Mouse (Mus musculus): ENCODE measurements around the gene Ipo13. TPM values are rescaled to one million over a fixed set of nuclear protein-coding genes. Genes with fewer than 3 reads are reported as not detected.

Gene Ipo13
- total RNA-seq, 2 experiments from 2014 or later, result 115 to 121 TPM

DNA sequence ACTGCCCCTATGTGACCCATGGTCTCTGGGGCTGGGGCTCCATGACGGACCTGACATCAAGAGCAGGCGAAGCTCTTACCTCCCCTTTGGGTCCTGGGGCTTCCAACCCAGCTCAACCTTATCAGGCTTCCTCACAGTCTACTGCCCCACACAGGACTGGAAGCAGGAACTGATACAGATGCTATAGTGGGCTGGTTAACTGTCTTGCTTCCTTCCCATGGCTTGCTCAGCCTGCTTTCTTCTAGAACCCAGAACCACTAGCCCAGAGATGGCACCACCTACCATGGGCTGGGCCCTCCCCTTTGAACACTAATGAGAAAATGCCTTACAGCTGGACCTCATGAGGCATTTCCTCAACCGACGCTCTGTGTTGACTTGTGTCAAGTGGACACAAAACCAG, 2.6 kb upstream of the Ipo13 start:
- intact Hi-C loops (cut with DNase I), result no loop called here
- DNase-seq (ENCODE audit: extremely low spot score in 1 of 2, low spot score in 2 of 2), result no peak

DNA sequence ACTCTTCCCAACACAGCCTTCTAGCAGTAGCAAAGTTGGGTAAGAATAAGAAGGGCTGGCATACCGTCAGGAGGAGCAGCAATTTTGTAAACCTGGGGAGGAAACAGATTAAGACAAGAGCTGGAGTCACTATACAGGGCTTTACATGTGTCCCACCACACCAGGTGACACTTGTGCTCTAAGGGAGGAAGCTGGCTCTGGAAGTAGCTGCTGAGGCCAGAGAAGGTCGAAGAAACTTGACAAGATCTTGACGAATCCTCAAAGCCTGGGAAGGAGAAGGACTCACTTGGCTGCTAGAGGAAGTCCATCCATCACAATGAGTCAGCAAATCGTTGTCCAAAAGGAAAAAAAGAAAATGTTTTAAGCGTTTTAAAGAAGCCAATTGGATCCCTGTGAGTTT, 1.6 kb upstream of the Ipo13 start:
- intact Hi-C loops (cut with DNase I), result no loop called here
- no peak for DNase-seq (ENCODE audit: extremely low spot score in 1 of 2, low spot score in 2 of 2)

DNA sequence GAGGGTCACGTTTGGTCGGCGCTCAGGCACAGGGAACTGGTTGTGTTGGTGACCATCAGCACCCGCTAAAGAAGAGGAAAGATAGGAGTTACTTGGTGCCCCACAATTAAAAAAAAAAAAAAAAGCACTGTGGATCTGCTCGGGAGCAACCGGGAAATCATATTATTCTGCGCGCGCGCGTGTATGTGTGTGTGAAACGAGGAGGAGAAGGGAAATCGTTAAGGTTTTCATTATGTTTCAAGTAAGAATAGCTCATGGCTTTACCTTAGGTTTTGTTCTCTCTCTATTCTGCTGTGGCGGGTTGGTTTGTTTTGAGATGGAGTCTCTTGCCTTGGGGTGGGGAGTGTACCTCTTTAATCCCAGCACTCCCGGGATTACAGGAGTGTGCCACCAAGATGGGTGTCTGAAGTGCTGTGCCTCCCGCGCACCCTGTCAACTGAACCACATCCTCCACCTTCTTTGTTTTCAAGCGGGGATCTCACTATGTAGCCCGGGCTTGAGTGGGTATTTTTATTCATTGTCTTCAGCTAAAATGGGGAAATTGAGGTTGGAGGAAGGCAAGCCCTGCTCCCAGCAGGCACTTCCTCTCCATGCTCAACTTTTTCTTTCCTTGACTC, 798 bp upstream of the Ipo13 start:
- intact Hi-C loops (cut with DNase I), result no loop called here
- DNase-seq (ENCODE audit: extremely low spot score in 1 of 2, low spot score in 2 of 2), result no peak

DNA sequence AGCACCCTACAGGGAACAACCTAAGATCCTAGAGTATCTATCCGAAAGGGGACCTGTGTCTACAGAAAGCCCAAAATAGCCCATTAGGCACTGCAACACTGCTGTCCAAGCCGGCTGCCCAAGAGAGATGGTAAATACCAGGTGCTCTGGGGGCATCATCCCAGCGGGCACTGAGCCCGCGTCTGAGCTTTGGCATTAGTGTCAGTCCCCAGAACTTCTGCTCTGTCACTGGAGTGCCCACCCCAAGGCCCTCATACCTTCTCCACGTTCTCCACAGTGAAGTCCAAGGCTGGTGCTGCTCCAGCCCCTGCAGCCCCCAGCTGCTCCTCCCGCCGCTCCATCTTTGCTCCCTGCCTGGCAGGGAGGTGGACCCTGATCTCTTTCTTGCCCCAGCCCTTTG, 768 bp downstream of the Ipo13 start:
- intact Hi-C loops (cut with DNase I), result no loop called here

DNA sequence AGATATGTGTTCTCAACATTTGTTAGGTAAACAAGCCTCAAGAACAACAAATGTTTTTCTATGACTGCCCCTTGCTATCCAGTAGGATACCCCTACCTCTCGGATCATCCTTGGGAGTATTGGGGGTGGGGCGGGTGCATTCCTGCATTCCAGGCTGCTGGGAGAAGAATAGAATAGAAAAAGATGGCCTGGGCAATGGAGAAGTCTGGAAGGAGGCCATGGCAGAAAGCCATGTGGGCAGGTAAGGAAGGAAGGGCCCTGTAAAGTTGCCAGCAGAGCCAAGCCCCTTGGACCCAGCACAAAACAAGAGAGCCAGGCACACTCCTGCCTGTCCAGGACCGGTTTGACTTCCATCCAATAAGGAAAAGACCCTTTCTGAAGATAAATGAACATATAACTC, 1.4 kb downstream of the Ipo13 start:
- peak in 1 of 2 experiments; percentile 67 for DNase-seq (ENCODE audit: extremely low spot score in 1 of 2, low spot score in 2 of 2)
- intact Hi-C loops (cut with DNase I), result no loop called here

More for the DNA sequence above, 768 bp downstream of the Ipo13 start:
- DNase-seq (ENCODE audit: extremely low spot score in 1 of 2, low spot score in 2 of 2), result no peak

DNA sequence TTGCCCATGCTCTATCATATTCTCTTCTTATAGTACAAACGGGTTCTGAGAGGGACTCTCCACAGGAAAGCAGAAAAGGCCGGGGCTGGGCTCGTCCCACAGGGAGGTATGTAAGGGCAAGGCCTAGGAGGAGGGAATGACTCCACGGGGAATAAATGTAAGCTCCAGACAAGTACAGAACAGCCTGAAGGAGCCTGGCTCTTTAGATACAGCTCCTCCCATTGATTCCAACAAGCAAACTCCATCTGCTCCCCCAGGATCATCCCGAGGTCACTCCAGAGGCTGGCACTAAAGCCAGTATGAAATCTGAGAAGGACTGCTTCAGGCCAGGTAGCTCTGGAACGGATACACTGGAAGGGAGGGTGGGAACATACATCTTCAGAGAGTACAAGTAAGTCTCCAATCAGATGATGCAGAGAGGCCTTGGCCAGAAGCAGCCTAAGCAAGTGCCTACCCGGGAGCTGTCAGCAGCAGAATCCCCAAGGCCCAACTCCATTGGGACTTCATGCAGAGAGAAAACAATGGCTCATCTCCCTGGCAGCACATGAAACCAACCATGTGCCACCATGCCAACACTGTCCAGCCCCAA, 2.0 kb downstream of the Ipo13 start:
- intact Hi-C loops (cut with DNase I), result no loop called here
- no peak for DNase-seq (ENCODE audit: extremely low spot score in 1 of 2, low spot score in 2 of 2)

DNA sequence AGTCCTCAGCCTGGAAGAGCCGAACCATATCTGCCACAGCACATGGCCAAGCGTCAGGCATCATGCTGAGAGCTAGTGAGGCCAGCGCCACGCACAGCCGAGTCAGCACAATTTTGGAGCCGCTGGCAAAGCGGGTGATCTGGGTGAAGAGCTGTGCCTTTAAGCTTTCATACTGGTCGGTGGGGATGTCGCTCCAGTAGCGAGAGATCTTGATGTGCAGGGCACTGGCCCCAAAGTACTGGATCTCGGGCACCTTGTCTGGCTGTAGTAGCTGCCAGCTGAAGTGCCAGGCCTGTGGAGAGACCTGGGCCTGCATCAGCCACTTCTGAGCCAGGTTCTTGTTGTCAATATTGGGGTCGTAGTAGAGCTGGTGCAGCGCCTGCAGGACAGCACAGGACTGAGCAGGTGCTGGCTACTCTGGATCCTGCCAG, 2.7 kb downstream of the Ipo13 start:
- intact Hi-C loops (cut with DNase I), result no loop called here
- no peak for DNase-seq (ENCODE audit: extremely low spot score in 1 of 2, low spot score in 2 of 2)

DNA sequence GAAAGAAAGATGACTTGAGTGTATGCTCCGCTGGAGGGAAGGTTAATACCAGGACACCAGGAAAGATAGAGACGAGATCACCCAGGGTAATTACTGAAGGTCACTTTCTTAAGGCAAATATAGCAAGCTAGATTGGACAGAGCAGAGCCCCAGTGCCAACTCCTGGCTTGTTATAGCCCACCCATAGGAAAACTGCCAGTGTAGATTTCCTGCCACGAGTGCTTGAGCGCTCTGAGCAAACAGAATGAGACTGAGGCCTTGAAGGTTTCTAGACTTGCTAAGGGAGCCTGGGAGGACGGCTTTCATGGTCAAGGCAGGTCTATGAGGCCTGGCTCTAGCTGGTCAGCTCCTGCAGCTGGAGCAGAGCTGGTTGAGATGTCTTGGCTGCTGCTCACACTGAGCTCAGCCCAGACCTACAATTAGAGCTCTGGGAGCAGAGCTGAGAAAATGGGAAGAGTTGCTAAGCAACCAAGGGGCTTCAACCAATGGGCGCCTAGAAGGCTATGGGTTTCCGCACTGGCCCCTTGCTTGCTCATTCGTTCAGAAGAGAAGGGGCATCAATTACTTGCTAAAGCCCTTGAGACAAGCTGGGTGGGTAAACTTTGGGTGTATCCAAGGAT, 5.9 kb downstream of the Ipo13 start:
- intact Hi-C loops (cut with DNase I), result no loop called here
- peak in 1 of 2 experiments; percentile 65 for DNase-seq (ENCODE audit: extremely low spot score in 1 of 2, low spot score in 2 of 2)

DNA sequence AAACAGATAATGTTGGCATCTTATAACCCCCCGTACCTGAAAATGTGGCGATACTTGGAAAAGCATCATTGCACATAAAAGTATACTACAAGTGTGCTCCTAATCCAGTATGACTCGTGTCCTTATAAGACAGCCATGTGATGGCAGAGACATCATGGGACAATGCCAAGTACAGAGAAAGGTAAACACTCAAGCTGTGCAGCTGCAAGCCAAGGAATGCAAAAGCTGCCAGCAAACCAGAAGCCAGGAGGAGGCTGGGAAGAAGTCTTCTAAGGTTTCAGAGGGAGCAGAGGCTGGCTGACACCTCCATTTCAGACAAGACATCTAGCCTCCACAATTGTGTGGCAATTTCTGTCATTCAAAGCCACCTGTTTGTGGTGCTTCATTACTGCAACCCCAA, 8.6 kb downstream of the Ipo13 start:
- intact Hi-C loops (cut with DNase I), result no loop called here
- no peak for DNase-seq (ENCODE audit: extremely low spot score in 1 of 2, low spot score in 2 of 2)

DNA sequence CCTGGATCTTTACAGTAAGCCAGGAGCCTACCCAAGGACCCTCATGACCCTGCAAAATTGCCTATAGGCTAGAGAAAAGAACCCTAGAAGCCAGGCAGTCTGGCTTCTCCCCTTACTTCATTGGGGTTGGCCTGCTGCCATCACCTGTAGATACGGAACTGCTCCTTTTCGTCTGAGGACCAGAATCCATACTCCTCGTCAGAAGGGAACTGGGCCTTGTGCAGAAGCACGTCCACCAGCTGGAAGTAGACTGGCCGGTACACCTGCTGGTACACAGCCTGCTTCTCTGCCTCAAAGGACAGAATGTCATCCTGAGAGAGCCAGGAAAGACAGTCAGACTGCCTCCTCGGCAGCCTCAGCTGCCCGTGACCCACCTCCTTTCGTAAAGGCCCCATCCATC, 10.0 kb downstream of the Ipo13 start:
- intact Hi-C loops (cut with DNase I), result no loop called here
- DNase-seq (ENCODE audit: extremely low spot score in 1 of 2, low spot score in 2 of 2), result no peak

DNA sequence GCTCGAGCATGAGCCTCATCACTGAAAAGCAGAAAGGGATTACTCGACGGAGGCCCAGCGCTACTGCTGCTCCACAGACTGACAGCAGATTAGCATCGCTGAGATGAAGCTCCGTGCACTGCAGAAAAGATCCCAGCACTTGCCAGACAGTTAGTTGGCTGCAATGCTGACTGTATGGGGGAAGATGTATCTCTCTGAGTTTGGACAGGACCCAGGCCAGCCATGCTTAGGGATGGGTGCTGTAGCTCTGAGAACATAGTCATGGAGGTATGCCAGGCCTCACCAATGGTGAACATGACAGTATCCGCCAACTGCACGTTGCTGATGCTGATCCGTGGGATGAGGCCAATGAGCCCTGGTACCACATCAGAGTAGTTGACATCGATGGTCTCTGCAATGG, 10.7 kb downstream of the Ipo13 start:
- DNase-seq (ENCODE audit: extremely low spot score in 1 of 2, low spot score in 2 of 2), result no peak
- intact Hi-C loops (cut with DNase I), result no loop called here

DNA sequence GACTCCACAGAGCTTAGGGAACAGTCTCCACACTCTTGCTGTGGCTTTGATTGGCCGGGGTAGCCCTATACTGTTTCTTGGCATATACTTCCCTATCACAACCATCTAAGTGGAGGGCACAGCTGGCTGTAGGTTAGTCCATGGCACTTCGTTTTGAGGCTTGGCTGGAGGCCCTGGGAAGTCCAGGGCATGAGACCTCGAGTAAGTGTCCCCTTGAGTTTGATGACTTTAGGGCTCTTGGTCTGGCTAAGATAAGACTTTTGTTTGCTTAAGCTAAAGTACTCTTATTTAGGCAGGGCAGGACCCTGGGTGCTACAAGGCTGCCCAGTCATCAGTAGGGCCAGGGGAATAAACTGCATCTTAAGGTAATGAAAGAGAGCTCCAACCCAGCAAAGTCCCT, 16.7 kb downstream of the Ipo13 start:
- intact Hi-C loops (cut with DNase I), result no loop called here
- DNase-seq (ENCODE audit: extremely low spot score in 1 of 2, low spot score in 2 of 2), result no peak

DNA sequence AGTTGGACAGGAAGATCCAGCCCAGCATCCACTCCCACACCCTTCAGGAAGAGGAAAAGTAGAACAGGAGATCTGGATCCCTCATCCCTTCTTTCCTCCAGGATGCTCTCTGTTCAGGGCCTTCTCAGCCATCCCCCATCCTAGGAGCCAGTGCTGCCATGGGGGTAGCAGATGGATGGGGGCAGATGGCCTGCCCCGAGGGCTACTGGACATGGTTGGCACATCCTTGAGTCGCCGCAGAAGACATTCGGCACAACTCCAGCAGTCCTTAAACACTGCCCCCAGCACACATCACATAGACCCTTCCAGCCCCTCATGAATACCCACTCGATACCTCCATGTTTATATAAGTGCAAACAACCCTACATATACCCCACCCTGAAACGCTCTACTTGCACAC, 18.8 kb downstream of the Ipo13 start:
- no peak for DNase-seq (ENCODE audit: extremely low spot score in 1 of 2, low spot score in 2 of 2)
- intact Hi-C loops (cut with DNase I), result no loop called here

DNA sequence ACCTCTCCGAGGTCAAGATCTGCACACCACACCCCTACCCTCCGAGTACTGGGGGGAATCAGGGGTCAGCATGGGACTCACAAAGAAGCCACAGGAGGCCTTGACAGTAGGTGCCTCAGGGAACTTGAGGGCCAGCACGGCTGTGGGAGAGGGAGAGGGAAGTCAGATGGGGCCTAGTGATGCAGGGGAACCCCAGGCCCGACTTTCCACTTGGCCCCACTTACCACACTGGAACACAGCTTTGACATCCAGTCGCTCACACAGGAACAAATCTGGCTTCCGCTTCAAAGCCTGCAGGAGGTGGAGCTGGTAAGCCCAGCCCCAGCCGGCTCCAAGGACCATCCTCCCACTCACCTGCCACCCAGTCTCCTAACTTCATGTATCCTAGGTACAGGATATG, 19.5 kb downstream of the Ipo13 start:
- intact Hi-C loops (cut with DNase I), result no loop called here
- no peak for DNase-seq (ENCODE audit: extremely low spot score in 1 of 2, low spot score in 2 of 2)

DNA sequence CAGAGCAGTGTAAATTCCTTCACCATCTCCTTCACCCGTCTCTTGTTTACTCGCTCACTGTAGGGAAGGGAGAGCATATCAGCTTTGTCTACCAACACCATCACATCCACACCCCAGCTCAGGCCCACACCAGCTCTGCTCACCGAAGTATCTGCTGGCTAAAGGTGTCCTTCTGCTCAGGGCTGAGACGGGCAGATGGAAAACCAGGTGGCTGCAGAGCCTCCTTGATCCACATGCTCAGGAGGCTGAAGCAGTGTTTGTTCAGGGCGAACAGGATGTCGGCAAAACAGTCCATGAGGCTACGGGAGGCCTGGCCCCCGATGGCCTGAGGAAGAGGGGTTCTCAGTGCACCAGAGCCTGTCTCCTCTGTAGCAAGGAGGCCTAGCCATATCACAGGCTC, 20.2 kb downstream of the Ipo13 start:
- no peak for DNase-seq (ENCODE audit: extremely low spot score in 1 of 2, low spot score in 2 of 2)
- intact Hi-C loops (cut with DNase I), result no loop called here

DNA sequence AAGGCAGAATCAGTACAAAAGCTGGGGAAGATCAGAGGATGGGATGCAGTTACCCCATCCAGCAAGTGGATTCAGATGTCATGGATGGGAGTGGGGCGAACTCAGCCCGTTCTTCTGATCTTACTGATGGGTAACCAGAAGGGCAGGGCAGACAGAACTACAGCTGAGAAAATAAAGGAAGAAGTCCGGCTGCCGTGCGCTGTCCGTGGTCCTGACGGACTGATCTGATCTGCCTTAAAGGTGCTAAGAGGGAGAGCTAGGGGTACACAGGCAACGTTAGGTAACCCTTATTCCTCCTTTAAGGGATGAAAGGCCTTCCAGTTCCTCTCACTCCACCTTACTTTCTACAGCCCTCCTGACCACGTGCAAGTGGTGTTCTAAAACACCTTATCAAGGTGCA, 21.4 kb downstream of the Ipo13 start:
- intact Hi-C loops (cut with DNase I), result no loop called here
- no peak for DNase-seq (ENCODE audit: extremely low spot score in 1 of 2, low spot score in 2 of 2)

DNA sequence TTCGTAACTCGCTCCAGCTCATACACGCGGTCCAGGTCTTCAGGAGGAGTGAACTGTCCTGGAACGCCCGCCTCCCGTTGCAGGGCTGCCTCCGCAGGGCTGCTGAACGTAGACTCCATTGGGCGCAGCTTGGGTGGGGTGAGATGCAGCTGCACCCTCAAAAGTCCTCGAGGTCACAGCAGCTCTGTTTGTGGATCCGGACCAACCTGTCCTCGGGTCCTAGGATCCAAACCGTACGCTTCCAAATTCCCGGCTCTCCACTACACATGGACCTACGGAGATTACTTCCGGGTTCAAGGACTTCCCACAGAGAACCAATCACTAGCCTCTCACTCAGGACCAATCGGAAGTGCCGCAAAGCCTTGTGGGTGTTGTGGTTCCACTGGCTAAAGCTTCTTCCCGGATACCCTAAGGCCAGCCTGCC, 23.0 kb downstream of the Ipo13 start, which contains the start of gene Dph2:
TSS of gene Dph2 (minus strand) at position 295 of the 424 bp plus-strand sequence.
- peak; percentile 86 to 87 for DNase-seq (ENCODE audit: extremely low spot score in 1 of 2, low spot score in 2 of 2)
- intact Hi-C loops (cut with DNase I), result no loop called here

DNA sequence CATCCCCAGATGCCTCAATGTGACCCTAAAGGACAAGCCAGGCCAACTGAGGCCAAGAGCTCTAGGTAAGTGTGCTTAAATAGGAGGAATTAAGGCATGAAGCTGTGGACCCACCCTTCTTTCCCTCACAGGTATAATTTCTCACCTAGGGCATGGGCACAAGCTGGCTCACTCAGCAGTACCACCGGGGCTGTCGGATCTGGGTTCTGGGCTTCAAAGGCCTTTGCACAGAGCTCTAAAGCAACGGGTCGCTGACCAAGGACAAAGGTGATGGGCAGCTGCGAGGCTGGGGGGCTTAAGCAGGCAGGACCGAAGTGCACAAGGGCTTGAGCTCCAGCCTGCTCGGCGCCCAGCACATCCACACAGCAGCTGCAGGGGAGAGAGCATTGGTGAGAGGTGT, 24.0 kb downstream of the Ipo13 start:
- no peak for DNase-seq (ENCODE audit: extremely low spot score in 1 of 2, low spot score in 2 of 2)
- intact Hi-C loops (cut with DNase I), result no loop called here

DNA sequence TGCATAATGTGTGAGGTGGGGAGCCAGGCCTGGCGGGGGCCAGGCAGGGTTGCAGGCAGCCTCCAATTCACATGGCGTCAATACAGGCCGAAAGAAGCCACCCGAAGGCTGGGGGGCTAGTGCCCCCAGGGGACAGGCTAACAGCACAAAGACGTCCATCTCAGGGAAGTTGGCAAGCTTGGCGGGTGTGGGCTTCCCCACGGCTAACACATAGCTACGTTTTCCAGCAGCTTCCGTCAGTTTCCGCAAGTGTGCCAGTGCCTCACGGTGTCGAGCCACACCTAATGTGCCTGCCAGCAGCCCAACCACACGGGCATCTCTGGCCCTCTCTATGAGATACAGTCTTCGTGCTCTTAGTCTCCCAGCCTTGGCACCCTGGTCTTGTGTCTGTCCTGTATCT, 24.8 kb downstream of the Ipo13 start:
- DNase-seq (ENCODE audit: extremely low spot score in 1 of 2, low spot score in 2 of 2), result no peak
- intact Hi-C loops (cut with DNase I), result no loop called here

DNA sequence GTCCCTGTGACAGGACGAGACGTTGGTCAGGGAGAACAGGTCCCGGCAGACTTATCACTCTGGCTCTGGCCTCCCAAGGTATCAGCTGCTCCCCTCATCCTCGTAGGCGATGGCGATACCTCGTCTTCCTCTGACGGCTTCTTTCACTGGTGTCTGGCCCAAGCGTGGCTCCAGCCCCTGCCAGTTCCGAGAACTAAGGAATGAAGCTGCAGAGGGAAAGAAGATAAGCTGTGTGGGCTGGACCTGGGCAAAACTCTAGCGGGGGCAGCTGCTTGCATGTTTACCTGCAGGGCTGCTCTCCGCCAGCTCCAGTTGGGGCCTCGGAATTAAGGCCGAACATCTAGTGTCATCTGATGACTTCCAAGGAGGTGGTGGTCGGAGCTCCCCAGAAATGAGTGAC, 25.3 kb downstream of the Ipo13 start:
- DNase-seq (ENCODE audit: extremely low spot score in 1 of 2, low spot score in 2 of 2), result no peak
- intact Hi-C loops (cut with DNase I), result no loop called here

Measured in left cerebral cortex, postnatal 10 days (tissue).